In genomic region chr4:92147134-92147533, GRCm38 (mm10) we compare ENCODE assay signal across 38 mouse cellular contexts. TPM values are rescaled to one million over a fixed set of nuclear protein-coding genes. Genes with fewer than 3 reads are reported as not detected.
"Had no signal": no experiment of that assay in that cellular context is flagged by ENCODE, and none has a peak within 500 bp of the region (broad histone marks: within the 10 kb centered on the region; RNA-seq: fewer than 3 reads in every experiment).

TSS of gene Izumo3 (minus strand) at chr4:92147234.

- H3K27ac ChIP-seq: left cerebral cortex, adult 2 months; limb, embryonic 10.5 days; limb, embryonic 12.5 days; limb, embryonic 13.5 days; limb, embryonic 15.5 days; liver, embryonic 12.5 days; liver, embryonic 13.5 days; liver, embryonic 14.5 days; liver, embryonic 15.5 days; lung, embryonic 15.5 days; macrophage; midbrain, embryonic 10.5 days; midbrain, embryonic 12.5 days; midbrain, embryonic 13.5 days; midbrain, embryonic 15.5 days had no signal

- H3K4me3 ChIP-seq: left cerebral cortex, adult 2 months; limb, embryonic 10.5 days; limb, embryonic 12.5 days; limb, embryonic 13.5 days; limb, embryonic 15.5 days; liver, embryonic 12.5 days; liver, embryonic 13.5 days; liver, embryonic 15.5 days; lung, embryonic 15.5 days; megakaryocyte, embryonic 14.5 days; midbrain, embryonic 10.5 days; midbrain, embryonic 12.5 days; midbrain, embryonic 13.5 days; midbrain, embryonic 15.5 days; myocyte had no signal

- H3K36me3 ChIP-seq: limb, embryonic 10.5 days; limb, embryonic 12.5 days; limb, embryonic 13.5 days; limb, embryonic 15.5 days; liver, embryonic 12.5 days; liver, embryonic 13.5 days; liver, embryonic 15.5 days; lung, embryonic 15.5 days; midbrain, embryonic 10.5 days; midbrain, embryonic 12.5 days; midbrain, embryonic 13.5 days; midbrain, embryonic 15.5 days had no signal

- DNase-seq: left cerebral cortex, postnatal 4 days; liver; liver, embryonic 13.5 days; liver, postnatal 0 days; lung, adult 18-20 months; lung, adult 2 months; lung, embryonic 14.5 days; lung, postnatal 10 days; lung, postnatal 14 days; lung, postnatal 36 days; lung, postnatal 4 days; midbrain, embryonic 14.5 days had no signal

- H3K27me3 ChIP-seq: limb, embryonic 12.5 days; limb, embryonic 13.5 days; limb, embryonic 15.5 days; liver, embryonic 12.5 days; liver, embryonic 13.5 days; liver, embryonic 15.5 days; lung, embryonic 15.5 days; megakaryocyte, embryonic 14.5 days; midbrain, embryonic 12.5 days; midbrain, embryonic 13.5 days; midbrain, embryonic 15.5 days had no signal

- H3K4me1 ChIP-seq: limb, embryonic 10.5 days; limb, embryonic 12.5 days; limb, embryonic 13.5 days; limb, embryonic 15.5 days; liver, embryonic 12.5 days; liver, embryonic 13.5 days; liver, embryonic 15.5 days; lung, embryonic 15.5 days; megakaryocyte, embryonic 14.5 days; midbrain, embryonic 10.5 days; midbrain, embryonic 12.5 days; midbrain, embryonic 13.5 days; midbrain, embryonic 15.5 days had no signal

RNA-seq across cellular contexts. Expression of gene Izumo3, which starts in this region (rescaled TPM):
- polyA plus RNA-seq: limb, embryonic 10.5 days; limb, embryonic 11.5 days; limb, embryonic 12.5 days; limb, embryonic 13.5 days; limb, embryonic 14.5 days; limb, embryonic 15.5 days; liver, adult 2 months; liver, embryonic 11.5 days; liver, embryonic 12.5 days; liver, embryonic 13.5 days; liver, embryonic 14.5 days; liver, embryonic 15.5 days; liver, embryonic 16.5 days; liver, postnatal 0 days; lung, adult 2 months; lung, embryonic 14.5 days; lung, embryonic 15.5 days; lung, embryonic 16.5 days; lung, postnatal 0 days; macrophage; midbrain, embryonic 10.5 days; midbrain, embryonic 11.5 days; midbrain, embryonic 12.5 days; midbrain, embryonic 13.5 days; midbrain, embryonic 14.5 days; midbrain, embryonic 15.5 days; midbrain, embryonic 16.5 days; midbrain, postnatal 0 days; myocyte had no signal
